Mouse (Mus musculus) c-Kit-positive CD71-negative TER-119-negative erythroid progenitor cells, embryonic 14.5 days (primary cell): ENCODE measurements at regions not wholly inside any gene's neighbourhood (a gene's known extent, or its start where the extent isn't known, plus 50 kb on each side); places are given as distances from the start of the nearest gene placed in this dataset.

ENCODE experiments used
- DNase-seq: peaks from one replicate; pipeline ENCODE4 v3.0.0-alpha.2; 2013; ENCODE audit warnings: low read depth

DNA sequence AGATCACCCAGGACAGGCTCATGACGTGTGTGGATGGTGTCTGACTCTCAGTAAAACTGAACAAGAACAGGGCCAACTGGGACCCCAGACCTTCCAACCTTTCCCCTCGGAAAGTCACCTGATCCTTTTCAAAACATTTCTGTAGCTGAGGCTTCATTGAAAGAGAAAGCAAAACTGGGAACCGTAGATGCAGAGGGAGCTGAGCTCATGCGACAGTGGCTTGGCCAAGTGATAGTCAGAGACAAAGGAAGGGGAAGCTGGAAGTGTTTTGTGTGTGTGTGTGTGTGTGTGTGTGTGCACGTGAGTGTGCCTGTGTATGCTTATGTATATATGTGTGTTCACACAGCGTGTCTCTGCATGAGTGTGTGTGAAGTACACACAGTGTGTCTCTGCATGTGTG lies 56.7 kb downstream of the Cryba4 start:
- no peak for DNase-seq
